Mouse (Mus musculus) layer of hippocampus, adult 18-20 months (tissue): ENCODE data around the gene Ech1. TPM values are rescaled to one million over a fixed set of nuclear protein-coding genes. Genes with fewer than 3 reads are reported as not detected.

Experiments
- DNase-seq, 2 experiments: peaks; one replicate each; pipeline ENCODE4 v3.0.0; 2022; ENCODE audit warnings: low spot score in 2 of 2
- total RNA-seq, 2 experiments: library from RNA; stranded (reverse); gene quantifications; 2 replicates each; pipeline ENCODE4 v1.2.3; 2021

The Ech1 gene
- total RNA-seq, 2 experiments from 2014 or later, result 63.1 to 71.0 TPM

DNA sequence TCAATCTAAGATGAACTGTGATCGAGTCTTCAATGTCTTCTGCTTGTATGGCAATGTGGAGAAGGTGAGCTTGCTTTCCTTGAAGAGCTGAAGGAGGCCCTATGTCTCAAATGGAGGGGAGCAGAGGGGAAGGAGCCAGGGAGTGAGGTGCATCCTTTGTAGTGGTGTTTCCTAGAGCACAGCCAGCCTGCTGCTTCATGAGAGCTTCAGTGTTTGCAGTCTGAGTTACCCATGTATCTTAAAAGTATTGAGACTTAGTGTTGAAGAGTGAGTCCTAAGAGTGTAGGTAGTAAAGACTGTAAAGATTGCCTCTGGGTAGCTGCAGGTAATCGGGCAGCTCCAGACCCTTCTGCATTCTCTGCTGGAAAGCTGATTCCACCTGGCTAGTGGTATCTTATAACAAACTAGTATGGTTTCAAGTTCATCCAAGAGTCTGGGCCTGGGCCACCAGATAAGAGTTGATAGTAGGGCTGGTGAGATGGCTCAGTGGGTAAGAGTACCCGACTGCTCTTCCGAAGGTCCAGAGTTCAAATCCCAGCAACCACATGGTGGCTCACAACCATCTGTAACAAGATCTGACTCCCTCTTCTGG is 6.1 kb upstream of the Ech1 start:
- no peak for DNase-seq

DNA sequence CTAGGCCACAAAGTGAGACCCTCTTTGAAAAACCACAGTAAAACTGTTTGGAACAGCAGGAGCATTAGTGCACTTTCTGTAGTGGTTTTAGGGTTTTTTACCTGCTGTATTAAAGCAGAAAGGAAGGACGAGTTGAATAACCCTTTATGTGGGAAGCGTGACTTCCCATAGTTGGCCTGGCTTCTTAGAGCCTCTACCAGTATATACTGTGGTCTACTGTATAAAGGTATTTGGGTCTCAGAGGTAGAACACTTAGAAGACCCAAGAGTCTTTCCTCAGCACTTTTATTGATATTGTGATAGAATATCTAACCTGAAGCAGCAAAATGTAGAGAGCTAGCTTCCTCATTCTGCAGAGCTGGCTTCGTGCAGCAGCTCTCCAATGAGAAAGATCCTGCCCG is 5.4 kb upstream of the Ech1 start:
- no peak for DNase-seq

DNA sequence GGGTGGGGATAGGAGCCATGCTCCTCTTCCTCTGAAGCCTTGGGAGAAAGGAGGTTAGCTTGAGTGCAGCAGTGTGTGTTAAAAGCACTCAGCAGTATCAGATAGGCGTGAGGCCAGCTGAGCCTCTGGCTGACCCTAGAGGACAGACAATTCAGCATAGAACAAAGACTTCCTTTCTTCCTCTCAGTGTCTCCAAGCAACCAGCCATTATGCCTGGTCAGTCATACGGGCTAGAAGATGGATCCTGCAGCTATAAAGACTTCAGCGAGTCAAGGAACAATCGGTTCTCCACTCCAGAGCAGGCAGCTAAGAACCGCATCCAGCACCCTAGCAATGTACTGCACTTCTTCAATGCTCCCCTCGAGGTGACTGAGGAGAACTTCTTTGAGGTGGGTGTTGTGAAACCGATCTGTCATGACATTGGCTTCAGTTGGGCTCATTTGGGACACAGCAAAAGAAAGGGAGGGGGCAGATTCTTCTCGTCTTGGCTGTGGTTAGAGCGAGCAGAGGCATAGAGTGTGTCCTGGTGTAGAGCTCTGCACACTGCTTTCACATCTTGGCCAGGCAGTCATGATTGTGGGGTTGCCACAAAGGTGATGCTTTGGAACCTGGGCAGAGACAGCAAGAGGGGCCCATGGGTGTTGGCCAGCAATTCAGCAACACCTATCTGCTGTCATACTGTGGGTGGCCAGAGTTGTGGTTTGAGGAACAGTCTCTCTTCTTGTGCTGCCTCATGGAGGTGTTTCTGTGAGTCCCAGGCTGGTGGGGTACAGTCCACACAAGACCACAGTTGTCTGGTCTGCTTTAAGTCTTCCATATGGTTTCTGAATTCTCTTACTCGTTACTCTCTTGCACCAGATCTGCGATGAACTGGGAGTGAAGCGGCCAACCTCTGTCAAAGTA is 4.4 kb upstream of the Ech1 start:
- no peak for DNase-seq

DNA sequence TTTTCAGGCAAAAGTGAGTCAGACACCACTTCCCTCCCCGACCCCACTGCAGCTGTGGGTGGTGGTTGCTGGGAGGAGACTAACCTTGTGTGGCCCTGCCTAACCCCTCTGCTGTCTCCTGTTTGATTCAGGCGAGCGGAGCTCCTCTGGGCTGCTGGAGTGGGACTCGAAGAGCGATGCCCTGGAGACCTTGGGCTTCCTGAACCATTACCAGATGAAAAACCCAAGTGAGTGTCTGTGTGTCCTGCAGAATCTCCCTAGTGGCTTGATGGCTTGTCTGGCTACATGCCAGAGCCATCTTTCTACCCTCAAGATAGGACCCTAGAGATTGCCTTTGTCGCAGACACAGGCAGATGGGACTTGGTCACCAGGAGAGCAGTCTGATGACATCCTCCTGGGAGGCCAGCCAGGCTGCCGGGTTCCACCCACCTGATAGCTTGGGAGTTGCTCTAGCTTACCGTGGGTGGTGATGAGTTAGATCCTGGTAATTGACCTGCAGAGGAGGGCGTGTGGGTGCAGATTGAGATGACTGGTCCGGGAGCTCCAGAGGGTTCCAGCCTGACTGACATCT is 3.7 kb upstream of the Ech1 start:
- DNase-seq, result peak; percentile 81 to 91

DNA sequence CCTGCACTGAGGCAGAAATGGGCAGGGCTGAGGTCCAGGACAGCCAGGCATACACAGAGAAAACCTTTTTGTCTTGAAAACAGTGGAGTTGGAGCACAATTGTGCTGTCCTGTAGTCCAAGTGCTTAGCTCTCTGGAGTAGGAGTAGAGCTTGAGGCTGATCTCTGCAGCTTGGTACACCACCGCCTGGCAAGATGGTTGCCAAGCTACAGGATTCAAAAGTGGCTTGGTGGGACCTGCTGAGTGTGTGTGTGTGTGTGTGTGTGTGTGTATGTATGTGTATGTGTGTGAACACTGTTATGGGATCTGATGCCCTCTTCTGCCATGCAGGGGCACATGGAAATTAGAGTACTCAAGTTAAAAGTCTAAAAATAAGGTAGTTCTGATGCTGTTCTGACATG is 2.5 kb upstream of the Ech1 start:
- no peak for DNase-seq

DNA sequence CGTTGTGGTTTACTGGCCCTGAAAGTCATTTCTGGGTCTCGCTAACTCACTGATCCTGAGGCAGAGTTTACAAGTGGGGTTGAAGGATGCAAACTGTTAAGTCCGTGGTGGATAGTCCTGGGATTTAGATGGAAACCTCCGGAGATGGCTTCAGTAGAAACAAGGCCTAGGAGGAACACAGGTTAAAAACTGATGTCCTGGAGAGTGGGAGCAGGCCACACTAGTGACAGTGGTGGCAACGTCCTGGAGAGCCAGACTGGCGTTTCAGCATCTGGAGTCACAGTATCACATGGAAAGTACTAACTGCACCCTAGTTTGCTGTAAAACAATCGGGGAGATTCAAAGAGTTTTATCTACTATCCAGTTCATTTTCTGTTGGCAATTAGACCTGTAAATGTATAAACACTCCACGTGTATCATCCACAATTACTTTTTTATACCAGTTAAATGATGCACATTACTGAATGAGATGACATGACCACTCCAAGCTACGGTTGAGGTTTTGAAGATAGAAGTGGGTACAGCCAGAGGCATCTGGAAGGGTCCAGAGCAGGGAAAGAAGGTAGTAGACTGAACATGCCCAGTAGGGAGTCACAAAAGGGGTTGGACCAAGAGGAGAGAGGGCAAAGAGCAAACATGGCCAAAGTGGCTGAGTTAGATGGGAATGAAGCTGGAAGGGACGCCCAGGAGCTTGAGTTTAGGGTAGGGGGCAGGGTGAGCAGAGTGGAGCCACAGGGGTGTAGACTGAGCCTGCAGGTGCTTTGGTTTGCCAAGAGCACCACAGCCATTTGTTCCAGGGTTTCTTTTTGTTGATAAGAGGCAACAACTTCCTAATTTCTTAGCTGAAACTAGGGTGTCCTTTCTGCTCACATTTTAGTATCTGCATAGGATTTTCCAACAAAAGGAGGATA is 1.8 kb upstream of the Ech1 start:
- no peak for DNase-seq

DNA sequence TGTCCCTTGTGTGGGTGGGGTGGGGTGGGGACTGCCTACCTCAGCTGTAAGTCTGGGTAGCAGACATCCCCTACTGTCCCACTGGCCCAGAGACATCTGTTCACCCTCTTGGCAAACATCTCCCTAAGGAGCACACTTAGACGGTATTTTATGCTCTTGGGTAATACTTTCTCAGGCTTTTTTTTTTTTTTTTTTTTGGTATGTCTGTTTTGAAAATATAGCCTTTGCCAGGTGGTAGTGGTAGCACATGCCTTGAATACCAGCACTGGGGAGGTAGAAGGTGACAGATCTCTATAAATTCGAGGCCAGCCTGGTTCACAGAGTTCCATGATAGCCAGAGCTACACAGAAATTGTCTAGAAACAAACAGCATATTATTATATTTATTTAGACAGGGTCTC is 1.1 kb upstream of the Ech1 start:
- DNase-seq, result no peak

DNA sequence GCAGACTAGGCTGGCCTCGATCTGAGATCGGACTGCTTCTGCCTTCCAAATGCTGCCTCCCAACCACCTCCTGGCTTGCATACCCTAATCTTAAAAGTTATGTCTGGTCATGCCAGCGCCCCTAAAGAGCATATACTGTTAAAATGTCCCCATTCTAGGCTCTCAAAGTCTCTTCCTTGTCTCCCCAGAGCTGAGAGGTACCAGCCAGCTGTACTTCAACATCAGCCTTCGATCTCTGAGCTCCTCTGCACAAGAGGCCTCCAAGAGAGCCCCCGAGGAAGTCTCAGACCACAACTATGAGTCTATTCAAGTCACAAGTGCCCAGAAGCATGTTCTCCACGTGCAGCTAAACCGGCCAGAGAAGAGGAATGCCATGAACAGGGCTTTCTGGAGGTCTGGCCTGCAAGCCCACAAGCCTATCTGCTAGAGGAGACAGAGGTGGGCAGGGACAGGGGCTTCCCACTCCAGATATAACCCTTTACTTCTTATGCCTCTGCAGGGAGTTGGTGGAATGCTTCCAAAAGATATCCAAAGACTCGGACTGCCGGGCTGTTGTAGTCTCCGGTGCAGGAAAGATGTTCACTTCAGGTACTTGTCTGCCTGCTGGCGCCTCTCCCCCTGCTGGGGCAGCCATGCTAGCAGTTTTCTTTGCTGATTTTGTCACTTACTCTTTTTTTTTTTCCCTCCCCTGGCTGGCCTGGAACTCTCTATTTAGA is 827 bp downstream of the Ech1 start:
- no peak for DNase-seq

DNA sequence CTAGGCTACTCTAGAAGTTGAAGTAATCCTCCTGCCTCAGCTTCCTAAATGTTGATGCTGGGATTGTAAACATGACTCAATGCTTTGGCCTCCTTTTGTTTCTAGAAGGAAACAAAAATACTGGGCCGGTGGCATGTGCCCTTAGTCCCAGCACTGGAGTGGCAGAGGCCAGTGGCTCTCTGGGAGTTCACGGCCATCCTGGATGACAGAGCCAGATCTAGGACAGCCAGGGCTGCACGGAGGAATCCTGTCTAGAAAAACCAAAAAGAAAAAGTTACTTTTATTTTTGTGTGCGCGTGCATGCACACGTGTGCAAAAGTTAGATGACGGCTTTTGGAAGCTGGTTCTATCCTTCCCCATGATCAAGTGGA is 1.4 kb downstream of the Ech1 start:
- no peak for DNase-seq

DNA sequence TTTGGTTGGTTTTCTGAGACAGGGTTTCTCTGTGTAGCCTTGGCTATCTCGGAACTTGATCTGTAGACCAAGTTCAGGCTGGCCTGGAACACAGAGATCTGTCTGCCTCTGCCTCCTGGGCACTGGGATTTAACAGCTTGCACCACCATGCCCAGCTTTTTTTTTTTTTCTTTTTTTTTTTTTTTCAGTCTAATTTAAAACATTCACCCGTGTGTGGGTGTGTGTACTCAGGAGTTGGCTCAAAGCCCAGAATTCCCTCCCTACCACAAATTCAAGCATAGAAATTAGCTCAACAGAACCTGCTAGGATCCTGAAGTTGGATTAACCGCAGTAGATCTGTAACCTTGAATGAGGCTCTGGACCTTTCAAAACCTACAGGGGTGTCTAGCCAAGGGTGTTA is 2.3 kb downstream of the Ech1 start:
- peak in 1 of 2 experiments; percentile 90 for DNase-seq

DNA sequence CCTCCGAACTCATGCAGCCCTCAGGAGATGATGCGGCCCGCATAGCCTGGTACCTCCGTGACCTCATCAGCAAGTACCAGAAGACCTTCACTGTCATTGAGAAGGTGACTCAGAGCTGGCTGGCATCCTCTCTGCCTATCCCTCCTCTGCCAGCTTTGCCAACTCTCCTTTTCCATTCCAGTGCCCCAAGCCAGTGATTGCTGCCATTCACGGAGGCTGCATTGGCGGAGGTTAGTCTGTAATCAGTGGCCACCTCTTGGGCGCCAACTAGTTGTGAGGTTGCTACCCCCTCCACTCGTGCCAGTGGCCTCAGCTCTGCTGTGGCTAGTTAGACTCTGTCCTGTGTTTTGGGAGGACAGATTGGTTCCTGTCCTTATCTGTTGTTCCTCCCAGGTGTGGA is 4.8 kb downstream of the Ech1 start:
- DNase-seq, result no peak

DNA sequence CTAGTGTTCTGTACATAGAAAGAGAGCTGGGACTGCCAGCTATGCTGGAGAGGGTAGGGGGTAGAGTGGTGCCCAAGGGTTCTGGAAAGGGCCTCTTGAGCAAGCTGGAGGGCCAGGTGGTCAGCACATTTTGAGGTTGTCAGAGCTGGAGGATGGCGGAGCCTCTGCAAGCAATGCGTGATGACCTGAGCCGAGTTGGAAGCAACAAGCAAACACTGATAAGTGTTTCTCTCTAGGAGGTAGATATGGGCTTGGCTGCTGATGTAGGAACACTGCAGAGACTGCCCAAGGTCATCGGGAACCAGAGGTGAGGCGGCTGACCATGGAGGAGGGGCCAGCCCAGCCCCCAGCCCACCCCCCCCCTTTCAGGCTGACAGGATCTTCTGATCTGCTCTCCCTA is 6.0 kb downstream of the Ech1 start:
- no peak for DNase-seq

DNA sequence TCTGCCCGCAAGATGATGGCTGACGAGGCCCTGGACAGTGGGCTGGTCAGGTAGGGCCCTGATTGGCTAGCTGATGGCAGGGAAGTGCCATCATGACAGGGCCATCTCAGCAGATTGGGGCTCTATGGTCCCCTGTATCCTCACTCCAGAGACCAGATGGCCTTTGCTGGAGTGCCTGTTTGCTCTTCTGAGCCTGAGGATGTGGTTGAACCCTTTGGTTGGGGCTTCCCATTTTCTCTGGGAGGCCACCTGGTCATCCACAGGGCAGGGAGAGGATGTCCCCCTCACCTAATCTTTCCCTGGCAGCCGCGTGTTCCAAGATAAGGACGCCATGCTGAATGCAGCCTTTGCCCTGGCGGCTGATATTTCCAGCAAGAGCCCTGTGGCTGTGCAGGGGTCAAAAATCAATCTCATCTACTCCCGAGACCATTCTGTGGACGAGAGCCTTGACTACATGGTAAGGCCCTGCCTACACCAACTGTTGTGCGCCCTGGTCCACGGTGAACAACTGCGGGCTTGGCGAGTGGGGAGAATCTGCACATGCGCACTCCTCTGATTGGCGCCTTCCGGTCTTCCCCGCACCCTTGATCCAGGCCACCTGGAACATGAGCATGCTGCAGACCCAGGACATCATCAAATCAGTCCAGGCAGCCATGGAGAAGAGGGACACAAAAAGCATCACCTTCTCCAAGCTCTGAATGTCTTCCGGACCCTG is 6.6 kb downstream of the Ech1 start:
- DNase-seq, result no peak

DNA sequence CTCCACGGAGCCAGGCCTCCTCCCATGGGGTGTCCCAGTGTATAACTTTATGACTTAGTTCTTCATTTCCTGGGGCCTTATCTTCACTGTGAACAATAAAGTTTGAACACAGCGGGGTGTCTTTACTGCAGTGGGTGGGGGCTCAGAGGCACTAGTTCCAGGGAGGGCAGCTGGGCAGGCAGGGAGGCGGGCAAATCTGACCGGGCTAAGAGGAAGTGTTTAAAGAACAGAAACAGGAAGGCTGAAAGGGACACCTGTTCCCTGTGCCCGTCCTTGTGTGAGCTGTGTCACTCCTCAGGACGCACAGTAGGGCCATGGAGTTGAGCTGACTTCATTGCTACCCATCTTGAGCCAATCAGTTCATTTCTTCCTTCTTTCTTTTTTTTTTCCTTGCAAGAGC is 7.1 kb downstream of the Ech1 start:
- DNase-seq, result no peak

DNA sequence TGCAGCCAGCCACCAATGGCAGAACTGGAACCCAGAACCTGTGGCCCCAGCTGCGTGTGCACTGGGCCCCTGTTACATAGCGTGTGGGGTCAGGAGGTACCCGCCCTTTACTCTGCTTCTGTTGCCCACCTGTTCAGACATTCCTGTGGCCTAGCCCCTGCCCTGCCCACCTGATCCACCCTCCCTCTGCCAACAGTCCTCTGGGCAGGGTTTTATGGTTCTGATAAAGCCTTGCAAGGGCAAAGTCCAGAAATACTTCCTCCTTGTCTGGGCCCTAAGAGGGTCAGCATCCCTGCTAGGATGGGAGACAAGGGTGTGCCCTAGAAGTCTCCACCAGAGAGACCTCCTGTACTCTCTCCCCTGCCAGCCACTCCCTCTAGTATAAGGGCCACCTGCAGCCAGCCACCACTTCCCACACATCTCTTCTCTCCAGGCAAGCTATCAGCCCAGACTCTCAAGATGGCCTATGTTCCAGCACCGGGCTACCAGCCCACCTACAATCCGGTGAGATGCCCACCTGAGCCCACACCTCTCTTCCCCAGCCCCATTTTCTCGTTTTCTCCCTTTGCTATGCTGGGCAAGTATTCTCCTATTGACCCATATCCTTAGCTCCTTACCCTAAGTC is 8.8 kb downstream of the Ech1 start, which contains the start of gene Lgals4:
Lgals4 (plus strand) TSS at position 132 of the 625 bp plus-strand sequence.
- no peak for DNase-seq

DNA sequence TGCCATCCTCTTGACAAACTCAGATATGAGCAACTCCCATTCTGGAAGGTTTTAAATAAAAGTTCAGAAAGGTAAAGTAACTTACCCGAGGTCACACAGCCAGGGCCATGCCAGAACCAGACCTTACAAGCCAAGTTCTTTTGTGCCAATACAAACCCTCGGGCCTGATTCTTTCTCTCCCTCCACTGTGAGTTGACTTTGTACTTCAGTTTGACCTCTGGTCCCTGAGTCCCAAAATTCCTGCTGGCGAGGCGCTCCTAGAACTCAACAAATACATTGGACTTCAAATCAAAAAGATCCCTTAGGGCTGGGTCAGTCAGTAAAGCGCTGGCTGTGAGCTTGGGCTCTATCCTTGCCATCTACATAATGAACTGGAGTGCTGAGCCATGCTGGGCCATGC is 11.9 kb downstream of the Ech1 start:
- DNase-seq, result no peak

DNA sequence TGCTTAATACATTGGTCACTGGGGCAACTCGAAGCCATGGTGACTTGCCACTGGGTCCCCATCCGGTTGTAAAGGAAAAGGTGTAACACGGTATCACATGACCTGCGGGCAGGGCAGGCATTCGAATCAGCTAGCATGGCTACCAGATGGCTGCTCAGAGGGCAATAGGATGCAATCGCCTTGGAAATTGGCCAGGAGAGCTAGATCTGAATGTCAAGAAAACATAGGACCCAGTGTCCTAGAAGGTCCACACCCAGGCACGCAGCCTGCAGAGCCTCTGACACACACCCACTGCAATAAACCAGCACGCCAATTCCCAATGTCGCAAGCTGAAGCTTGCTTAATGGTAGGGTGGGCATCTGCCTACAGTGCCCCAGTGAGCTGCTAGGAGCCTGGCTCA is 13.3 kb downstream of the Ech1 start:
- DNase-seq, result no peak

DNA sequence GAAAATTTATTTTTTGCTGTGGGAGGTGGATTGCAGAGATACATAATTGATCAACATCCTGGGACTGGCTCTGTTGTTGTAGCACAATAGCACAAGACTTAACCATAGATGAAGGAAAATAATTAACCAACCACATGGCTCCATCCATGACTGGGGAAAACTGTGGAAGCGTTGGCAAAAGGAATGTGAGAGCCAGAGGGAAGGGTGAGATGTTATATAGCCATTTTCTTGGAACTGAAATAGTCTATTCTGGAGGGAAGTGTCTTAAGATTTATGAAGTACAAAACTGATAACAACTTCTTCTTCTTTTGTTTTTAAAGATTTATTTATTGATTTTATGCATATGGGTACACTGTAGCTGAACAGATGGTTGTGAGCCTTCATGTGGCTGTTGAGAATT is 22.3 kb downstream of the Ech1 start:
- no peak for DNase-seq

DNA sequence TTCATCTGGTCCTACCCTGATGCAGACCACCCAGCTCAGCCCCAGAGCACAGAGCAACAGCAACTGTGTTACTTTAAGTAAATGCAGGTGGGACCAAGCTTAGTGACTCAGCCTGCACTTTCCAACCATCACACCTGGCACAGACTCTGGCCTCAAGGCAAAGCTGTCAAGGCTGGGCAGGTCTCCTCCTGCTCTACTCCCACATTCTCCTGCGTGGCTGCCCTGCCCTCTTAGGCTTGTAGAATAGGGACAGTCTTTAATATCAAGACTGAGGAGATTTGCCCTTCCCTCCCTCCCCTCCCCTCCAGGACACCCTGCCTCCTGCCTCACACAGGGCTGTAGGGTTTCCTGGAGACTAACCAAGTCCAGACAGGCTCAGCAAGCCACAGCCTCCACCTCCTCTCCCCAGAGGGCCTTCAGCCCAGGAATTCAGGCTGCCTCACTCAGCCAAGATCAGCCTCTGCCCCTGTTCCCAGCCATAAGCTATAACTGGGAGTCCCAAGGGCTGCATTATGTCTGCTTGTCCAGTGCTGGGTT is 24.8 kb downstream of the Ech1 start:
- no peak for DNase-seq
